Mouse (Mus musculus) olfactory bulb, adult 2 months (tissue): ENCODE results near the gene Ufsp1.

Experiments used
- CTCF ChIP-seq: fragments of 200-500 bp; IDR thresholded peaks from 2 replicates; pipeline ENCODE4 v1.5.1; 2012; ENCODE audit warnings: low read depth, mild to moderate bottlenecking, low read length, moderate library complexity; ENCODE audit not compliant: insufficient read depth
- POLR2A ChIP-seq: fragments of 200-500 bp; IDR thresholded peaks from 2 replicates; pipeline ENCODE4 v1.6.1; 2012; ENCODE audit warnings: mild to moderate bottlenecking, low read depth, low read length, moderate library complexity; ENCODE audit not compliant: insufficient read depth

GRCm38 (mm10) chr5:137289591-137290365, 4.7 kb upstream of the Ufsp1 start:
- TF ChIP-seq CTCF, result no peak
- TF ChIP-seq POLR2A, result no peak
